Mouse (Mus musculus): ENCODE results near the gene Gpr83. TPM values are rescaled to one million over a fixed set of nuclear protein-coding genes. Genes with fewer than 3 reads are reported as not detected.
A peak's percentile ranks its signal among the peaks of the same experiment; 100 is the strongest.

The Gpr83 gene
- polyA plus RNA-seq, 1 experiment from 2014 or later: not detected

- H3K4me1 ChIP-seq: no peaks in the 10 kb centered on the region
- WGBS: 72% methylated on average over 7 of the region's 7 CpGs
- no peaks in the 10 kb centered on the region for H3K27me3 ChIP-seq (ENCODE audit: insufficient read depth, poor library complexity, severe bottlenecking)
- H3K36me3 ChIP-seq: no peaks in the 10 kb centered on the region
- DNase-seq (ENCODE audit: low spot score): no peak
- H3K9me3 ChIP-seq: no peaks in the 10 kb centered on the region
- no peak overlapping the region for H3K27ac ChIP-seq
- H3K4me3 ChIP-seq: no peak overlapping the region
Measured at GRCm38 (mm10) chr9:14895237-14895835, 35.3 kb downstream of the Gpr83 start.

DNA sequence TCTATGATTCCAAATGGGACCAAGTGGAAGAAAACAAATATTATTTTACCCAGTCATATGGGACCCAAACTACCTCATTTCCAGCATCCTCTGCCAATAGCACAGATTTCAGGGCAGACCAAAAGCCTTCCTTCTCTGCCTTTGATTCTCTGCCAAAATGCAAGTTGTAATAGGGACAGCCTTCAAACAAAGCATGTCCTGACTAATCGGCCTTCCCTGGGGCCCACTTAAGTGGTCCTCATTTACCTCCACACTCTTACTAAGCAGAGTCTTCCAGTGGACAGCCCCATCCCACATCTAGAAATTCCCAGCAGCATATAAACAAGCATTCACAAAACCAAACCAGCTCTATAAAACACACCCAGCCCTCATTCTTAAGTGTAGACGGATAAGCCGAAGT is 37.1 kb downstream of the Gpr83 start:
- H3K4me1 ChIP-seq: peaks cover 7% of the 10 kb centered on the region
- no peaks in the 10 kb centered on the region for H3K27me3 ChIP-seq (ENCODE audit: insufficient read depth, poor library complexity, severe bottlenecking)
- no peak for DNase-seq (ENCODE audit: low spot score)
- no peak overlapping the region for H3K4me3 ChIP-seq
- 86% methylated on average over 3 of the region's 3 CpGs for WGBS
- no peak overlapping the region for H3K27ac ChIP-seq
- no peaks in the 10 kb centered on the region for H3K36me3 ChIP-seq
- H3K9me3 ChIP-seq: no peaks in the 10 kb centered on the region

- no peaks in the 10 kb centered on the region; the same call in 1 of the 2 replicates for H3K27me3 ChIP-seq (ENCODE audit: insufficient read depth, poor library complexity, severe bottlenecking)
- peaks cover 34% of the 10 kb centered on the region for H3K4me1 ChIP-seq
- no peaks in the 10 kb centered on the region for H3K36me3 ChIP-seq
- no peak overlapping the region for H3K27ac ChIP-seq
- H3K9me3 ChIP-seq: no peaks in the 10 kb centered on the region
- WGBS: 52% methylated on average over 7 of the region's 7 CpGs
- DNase-seq (ENCODE audit: low spot score): no peak
- H3K4me3 ChIP-seq: no peak overlapping the region
Measured at GRCm38 (mm10) chr9:14901757-14902156, 41.7 kb downstream of the Gpr83 start.

DNA sequence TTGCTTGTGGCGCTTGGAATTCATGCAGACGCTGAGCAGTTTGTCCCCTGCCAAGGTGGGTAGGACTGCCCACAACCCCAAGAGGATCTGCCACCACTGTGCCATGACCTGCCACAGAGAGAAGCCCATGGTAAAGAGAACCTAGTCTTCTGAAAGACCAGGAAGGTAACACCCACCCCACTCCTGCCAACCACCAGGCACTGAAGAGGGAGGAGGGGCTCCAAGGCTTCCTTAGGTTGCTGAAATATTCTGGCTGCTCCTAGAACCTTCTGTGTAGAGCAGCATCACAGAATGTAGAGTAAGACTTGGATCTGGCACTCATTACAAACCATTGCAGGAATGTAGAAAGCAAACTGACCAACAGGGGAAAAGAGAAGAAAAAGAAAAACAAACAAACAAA is 42.4 kb downstream of the Gpr83 start:
- no peaks in the 10 kb centered on the region for H3K36me3 ChIP-seq
- DNase-seq (ENCODE audit: low spot score): peak; percentile 64
- 86% methylated on average over 2 of the region's 2 CpGs for WGBS
- no peak overlapping the region for H3K27ac ChIP-seq
- H3K4me1 ChIP-seq: peaks cover 34% of the 10 kb centered on the region
- H3K4me3 ChIP-seq: no peak overlapping the region
- no peaks in the 10 kb centered on the region for H3K9me3 ChIP-seq
- H3K27me3 ChIP-seq (ENCODE audit: insufficient read depth, poor library complexity, severe bottlenecking): no peaks in the 10 kb centered on the region; the same call in 1 of the 2 replicates

- H3K27ac ChIP-seq: no peak overlapping the region
- H3K4me1 ChIP-seq: peaks cover 39% of the 10 kb centered on the region
- H3K9me3 ChIP-seq: no peaks in the 10 kb centered on the region
- no peak for DNase-seq (ENCODE audit: low spot score)
- H3K4me3 ChIP-seq: no peak overlapping the region
- 81% methylated on average over 3 of the region's 3 CpGs for WGBS
- no peaks in the 10 kb centered on the region; the same call in 1 of the 2 replicates for H3K27me3 ChIP-seq (ENCODE audit: insufficient read depth, poor library complexity, severe bottlenecking)
- no peaks in the 10 kb centered on the region for H3K36me3 ChIP-seq
Measured at GRCm38 (mm10) chr9:14903006-14903405, 43.0 kb downstream of the Gpr83 start.

DNA sequence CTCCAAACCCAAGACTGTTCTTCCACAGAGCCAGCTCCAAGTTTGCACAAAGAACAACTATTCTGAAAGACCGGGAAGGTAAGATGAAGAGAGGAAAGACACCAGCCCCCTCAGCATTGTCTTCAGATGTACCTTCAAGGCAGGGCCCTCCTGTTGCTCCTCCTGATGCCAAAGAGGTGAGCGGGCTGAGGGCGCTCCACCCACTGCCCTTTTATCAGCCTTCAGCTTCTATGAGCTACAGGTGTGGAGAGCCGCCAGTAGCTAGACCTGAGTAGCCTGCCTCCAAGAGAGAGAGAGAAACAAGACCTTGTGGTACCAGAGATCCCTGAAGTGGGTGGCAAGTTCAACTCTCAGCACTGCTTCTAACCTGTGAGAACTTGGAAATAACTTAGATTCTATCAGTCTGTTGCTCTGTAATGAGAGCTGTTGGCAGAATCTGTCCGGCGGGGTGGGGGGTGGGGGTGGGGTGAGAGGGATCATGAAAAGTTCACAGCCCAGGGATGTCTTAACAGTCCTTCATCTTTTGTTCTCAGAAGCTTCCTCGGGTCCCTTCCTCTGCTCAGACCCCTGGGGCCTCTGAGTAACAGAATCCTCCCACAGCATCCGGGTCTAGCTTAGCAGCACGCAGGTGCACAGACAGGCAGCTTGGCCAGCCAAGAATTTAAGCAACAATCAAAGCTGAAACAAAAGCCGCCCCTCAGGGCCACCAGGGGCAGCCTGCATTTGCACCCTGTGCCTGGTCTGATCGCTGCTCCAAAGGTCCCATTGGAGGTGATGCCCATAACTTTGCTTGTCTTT is 43.8 kb downstream of the Gpr83 start, which contains the start of gene Izumo1r:
Gene Izumo1r, minus strand, starts transcription at position 369 of the 798 bp plus-strand sequence.
- WGBS: 38% methylated on average over 11 of the region's 11 CpGs
- Histone ChIP-seq H3K27ac (no peak within 1 kb of the TSS), H3K36me3 (no peaks in the 10 kb centered on the region), H3K9me3 (no peaks in the 10 kb centered on the region), H3K4me1 (peaks cover 43% of the 10 kb centered on the region), H3K4me3 (no peak within 1 kb of the TSS), H3K27me3 (ENCODE audit: insufficient read depth, poor library complexity, severe bottlenecking) (no peaks in the 10 kb centered on the region; the same call in 1 of the 2 replicates)
- DNase-seq (ENCODE audit: low spot score): no peak

DNA sequence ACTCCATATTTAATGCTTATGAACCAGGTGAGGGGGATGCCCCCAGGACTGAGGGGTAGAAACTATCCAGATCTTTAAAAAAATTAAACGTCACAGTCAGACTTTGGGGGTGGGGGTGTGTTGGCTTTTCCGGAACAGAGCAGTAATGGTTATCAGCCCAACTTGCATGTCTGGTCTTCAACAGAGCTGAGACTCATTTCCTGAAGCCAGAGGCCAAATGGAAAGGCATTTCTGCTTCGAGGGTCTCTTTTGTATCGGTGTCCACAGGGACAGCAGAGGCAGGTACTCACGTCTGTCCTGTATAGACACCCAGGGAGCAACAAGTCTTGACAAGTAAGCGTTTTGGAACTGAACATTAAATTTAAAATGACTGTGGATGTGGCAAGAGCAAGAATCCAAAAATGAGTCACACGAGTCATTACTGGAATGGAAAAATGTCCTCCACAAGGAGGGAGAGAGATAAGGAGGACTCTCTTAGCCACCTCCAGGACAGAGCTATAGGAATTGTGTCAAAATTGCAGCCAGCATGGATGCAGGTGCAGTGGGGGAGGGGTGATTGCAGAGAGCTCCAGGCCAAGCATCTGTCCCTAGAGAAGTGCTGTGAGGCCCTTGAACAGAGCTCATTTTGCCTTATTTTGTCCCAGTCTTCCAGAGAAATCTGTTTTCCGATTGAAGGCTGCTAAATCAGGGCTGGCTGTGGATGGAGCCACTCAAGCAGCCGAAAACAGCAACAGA is 44.9 kb downstream of the Gpr83 start:
- peaks cover 43% of the 10 kb centered on the region for H3K4me1 ChIP-seq
- H3K4me3 ChIP-seq: no peak overlapping the region
- no peaks in the 10 kb centered on the region; the same call in 1 of the 2 replicates for H3K27me3 ChIP-seq (ENCODE audit: insufficient read depth, poor library complexity, severe bottlenecking)
- H3K9me3 ChIP-seq: no peaks in the 10 kb centered on the region
- DNase-seq (ENCODE audit: low spot score): no peak
- 0 out of 2 replicates have a peak overlapping the region, but pooled peaks have one; percentile 18 for H3K27ac ChIP-seq
- H3K36me3 ChIP-seq: no peaks in the 10 kb centered on the region
- WGBS: 17% methylated on average over 9 of the region's 9 CpGs

DNA sequence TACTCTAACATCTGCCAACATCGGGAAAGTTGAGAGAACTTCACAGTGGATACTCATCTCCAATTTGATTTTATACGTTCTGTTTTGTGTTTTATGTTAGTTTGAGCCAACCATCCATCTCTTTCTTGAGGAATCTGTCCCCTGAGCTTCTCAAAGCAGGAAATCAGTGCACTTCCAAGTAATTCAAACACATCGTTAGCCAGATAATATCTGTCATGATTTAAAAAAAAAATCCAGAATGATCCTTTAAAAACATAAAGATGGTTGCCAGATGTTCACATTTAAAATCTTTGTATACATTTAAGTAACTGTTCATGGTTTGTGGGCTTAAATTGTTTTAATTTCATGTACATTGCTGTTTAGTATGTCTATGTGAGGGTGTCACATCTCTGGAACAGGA is 45.9 kb downstream of the Gpr83 start:
- H3K36me3 ChIP-seq: no peaks in the 10 kb centered on the region
- H3K4me3 ChIP-seq: no peak overlapping the region
- no peaks in the 10 kb centered on the region for H3K9me3 ChIP-seq
- H3K27ac ChIP-seq: no peak overlapping the region
- H3K4me1 ChIP-seq: peaks cover 43% of the 10 kb centered on the region
- WGBS: 72% methylated on average over 3 of the region's 3 CpGs
- no peak for DNase-seq (ENCODE audit: low spot score)
- no peaks in the 10 kb centered on the region; the same call in 1 of the 2 replicates for H3K27me3 ChIP-seq (ENCODE audit: insufficient read depth, poor library complexity, severe bottlenecking)

GRCm38 (mm10) chr9:14907816-14908415 is 47.9 kb downstream of the Gpr83 start:
- 38% methylated on average over 7 of the region's 7 CpGs for WGBS
- DNase-seq (ENCODE audit: low spot score): no peak
- no peaks in the 10 kb centered on the region for H3K36me3 ChIP-seq
- no peaks in the 10 kb centered on the region; the same call in 1 of the 2 replicates for H3K27me3 ChIP-seq (ENCODE audit: insufficient read depth, poor library complexity, severe bottlenecking)
- peaks cover 34% of the 10 kb centered on the region for H3K4me1 ChIP-seq
- H3K27ac ChIP-seq: no peak overlapping the region
- H3K9me3 ChIP-seq: no peaks in the 10 kb centered on the region
- no peak overlapping the region for H3K4me3 ChIP-seq

DNA sequence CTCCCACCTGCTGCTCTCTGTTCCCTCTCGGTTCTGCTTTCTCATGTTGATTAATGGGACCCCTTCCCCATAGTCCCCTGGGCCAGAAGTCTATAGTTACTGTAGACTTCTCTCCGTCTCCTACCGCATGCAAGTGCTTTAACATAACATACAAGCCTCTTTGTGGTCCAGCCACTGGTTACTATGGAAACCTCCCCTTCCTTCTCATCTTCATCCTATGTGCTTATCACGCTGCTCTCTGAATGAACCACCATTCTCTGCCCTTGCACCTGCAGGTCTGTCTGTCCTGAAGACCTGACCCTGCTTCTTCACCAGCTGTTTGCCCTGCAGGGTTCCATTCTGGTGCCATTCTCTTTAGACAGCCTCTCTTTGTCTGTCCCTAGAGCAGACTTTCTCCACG is 50.0 kb downstream of the Gpr83 start:
- H3K27me3 ChIP-seq (ENCODE audit: insufficient read depth, poor library complexity, severe bottlenecking): no peaks in the 10 kb centered on the region
- H3K36me3 ChIP-seq: no peaks in the 10 kb centered on the region
- WGBS: 62% methylated on average over 5 of the region's 5 CpGs
- H3K9me3 ChIP-seq: no peaks in the 10 kb centered on the region
- peaks cover 18% of the 10 kb centered on the region for H3K4me1 ChIP-seq
- no peak for DNase-seq (ENCODE audit: low spot score)
- H3K4me3 ChIP-seq: no peak overlapping the region
- no peak overlapping the region for H3K27ac ChIP-seq

DNA sequence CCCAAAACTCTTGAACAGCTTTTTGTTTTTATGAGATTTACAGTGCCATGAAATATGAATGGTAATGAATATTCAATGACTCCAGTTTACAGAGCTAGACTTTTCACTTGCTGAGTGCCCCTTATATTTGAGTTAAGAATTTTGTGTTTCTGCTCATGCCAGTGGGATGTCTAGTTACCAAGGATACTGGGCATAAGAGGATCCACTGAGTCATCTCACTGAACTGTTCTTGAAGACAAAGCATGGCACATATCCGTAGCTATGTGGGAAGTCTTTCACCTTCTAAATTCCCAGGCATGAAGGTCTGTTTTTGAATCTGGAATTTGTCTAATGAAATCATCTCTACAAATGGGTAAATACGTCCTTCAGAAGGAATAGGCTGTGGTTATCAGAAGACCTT is 52.0 kb downstream of the Gpr83 start:
- WGBS: 71% methylated on average over 2 of the region's 2 CpGs
- Histone ChIP-seq H3K4me1 (0 out of 2 replicates have a peak, but pooled peaks cover 9% of the 10 kb centered on the region), H3K27ac (no peak overlapping the region), H3K36me3 (no peaks in the 10 kb centered on the region), H3K27me3 (ENCODE audit: insufficient read depth, poor library complexity, severe bottlenecking) (no peaks in the 10 kb centered on the region), H3K9me3 (no peaks in the 10 kb centered on the region), H3K4me3 (no peak overlapping the region)
- DNase-seq (ENCODE audit: low spot score): no peak

GRCm38 (mm10) chr9:14917661-14918060 is 57.7 kb downstream of the Gpr83 start:
- H3K36me3 ChIP-seq: no peaks in the 10 kb centered on the region
- no peak overlapping the region for H3K27ac ChIP-seq
- H3K27me3 ChIP-seq (ENCODE audit: insufficient read depth, poor library complexity, severe bottlenecking): no peaks in the 10 kb centered on the region
- no peak for DNase-seq (ENCODE audit: low spot score)
- H3K4me1 ChIP-seq: 0 out of 2 replicates have a peak, but pooled peaks cover 7% of the 10 kb centered on the region
- WGBS: 90% methylated on average over 2 of the region's 2 CpGs
- H3K9me3 ChIP-seq: no peaks in the 10 kb centered on the region
- no peak overlapping the region for H3K4me3 ChIP-seq

All from heart, embryonic 10.5 days (tissue).